Mouse (Mus musculus) large intestine, adult 2 months (tissue): ENCODE results near the gene Spry1. TPM values are rescaled to one million over a fixed set of nuclear protein-coding genes. Genes with fewer than 3 reads are reported as not detected.
A peak's percentile ranks its signal among the peaks of the same experiment; 100 is the strongest.
"Not testable (repeated sequence)": the region's sequence is repeated elsewhere in the genome, so short reads cannot be mapped to it uniquely, and the experiment has no call there.

ENCODE experiments used
- DNase-seq: peaks from one replicate; pipeline ENCODE4 v3.0.0-alpha.2; 2012; ENCODE audit warnings: low read depth, low spot score
- WGBS: fragments of 180-500 bp; shearing (Covaris S2); methylation state at CpG from one replicate; pipeline ENCODE4 v1.1.7; 2018; 5-methylcytosine and 5-hydroxymethylcytosine counted together
- polyA plus RNA-seq: library from polyadenylated mRNA; depleted of rRNA; stranded (reverse); fragments of >200 nt; gene quantifications from 2 replicates; pipeline ENCODE4 v1.2.3, GENCODE M21; 2012; rRNA removed

Spry1 gene
- 13.8 and 14.9 TPM in 2 replicates for polyA plus RNA-seq

- WGBS = under 1% methylated on average over 38 of the region's 38 CpGs
- DNase-seq = no peak
These were observed at the start of gene Spry1 for GRCm38 (mm10) chr3:37639690-37640089. Gene Spry1 (plus strand): TSS chr3:37639947.

DNA sequence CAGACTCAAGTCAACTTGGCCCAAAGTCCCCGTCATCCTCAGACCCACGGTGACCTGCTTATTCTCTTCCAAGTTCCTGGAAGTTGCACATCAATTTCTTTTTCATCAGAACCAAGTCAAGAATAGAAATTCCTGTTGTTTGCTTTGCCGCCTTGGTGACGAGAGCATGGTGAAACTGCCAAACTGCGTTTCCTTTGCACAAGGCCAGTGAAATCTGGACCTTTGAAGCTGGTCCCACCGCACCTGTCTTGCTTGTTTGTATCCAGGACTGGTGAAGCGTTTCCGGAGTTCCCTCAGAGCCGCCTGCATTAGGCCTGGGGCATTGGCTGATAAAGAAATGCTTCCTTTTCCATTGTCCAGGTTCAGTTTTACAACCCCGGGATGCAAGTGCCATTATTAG, 44.0 kb upstream of the Spry1 start:
- DNase-seq = no peak
- whole genome bisulfite sequencing = 67% methylated on average over 10 of the region's 10 CpGs

DNA sequence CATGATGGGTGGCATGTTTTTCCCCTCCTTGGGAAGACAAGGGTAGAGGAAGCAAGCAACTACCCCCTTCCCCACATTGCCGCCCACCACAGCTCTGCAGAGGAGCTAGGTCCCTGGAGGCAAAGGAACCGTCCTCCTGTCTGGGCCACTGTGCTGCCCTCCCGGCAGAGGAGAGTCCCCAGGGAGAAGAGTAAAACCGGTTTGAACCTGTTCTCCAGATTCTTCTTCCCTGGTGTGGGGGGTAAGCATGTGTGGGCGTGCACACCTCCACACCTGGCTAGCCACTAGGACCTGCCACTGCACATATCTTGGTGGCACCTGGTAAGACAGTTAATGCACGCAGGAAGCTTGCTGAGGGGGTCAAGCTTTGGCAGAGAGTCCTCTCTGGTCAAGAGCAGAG, 43.2 kb upstream of the Spry1 start:
- WGBS = 53% methylated on average over 6 of the region's 6 CpGs
- no peak for DNase-seq

GRCm38 (mm10) chr3:37597200-37597599, 42.5 kb upstream of the Spry1 start:
- no peak for DNase-seq
- 53% methylated on average over 5 of the region's 5 CpGs for WGBS

- 95% methylated on average over 14 of the region's 14 CpGs for WGBS
These were observed 40.1 kb upstream of the Spry1 start for GRCm38 (mm10) chr3:37599641-37600040.

DNA sequence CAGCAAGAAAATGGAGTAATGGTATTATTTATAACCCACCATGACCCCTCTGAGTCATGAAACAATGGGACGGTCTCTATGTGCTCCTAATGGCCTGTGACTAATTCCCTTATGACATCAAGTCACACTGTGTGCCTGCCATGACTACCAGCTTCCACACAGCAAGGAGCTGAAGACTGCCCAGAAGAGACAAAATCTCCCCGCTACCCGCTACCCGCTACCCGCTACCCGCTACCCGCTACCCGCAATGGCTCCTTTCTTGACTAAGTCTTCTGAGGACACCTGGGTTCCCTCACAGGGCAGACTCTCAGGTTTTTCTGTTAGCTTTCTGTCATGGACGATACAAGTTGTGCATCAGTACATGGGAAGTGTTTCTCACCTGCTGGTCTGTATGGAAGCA, 37.4 kb upstream of the Spry1 start:
- DNase-seq = no peak
- 98% methylated on average over 9 of the region's 9 CpGs for WGBS

More at GRCm38 (mm10) chr3:37599641-37600040, 40.1 kb upstream of the Spry1 start:
- DNase-seq = not testable (repeated sequence)

- no peak for DNase-seq
- WGBS = 82% methylated on average over 7 of the region's 7 CpGs
These were observed 36.9 kb upstream of the Spry1 start for GRCm38 (mm10) chr3:37602890-37603289.

GRCm38 (mm10) chr3:37603541-37603940, 36.2 kb upstream of the Spry1 start:
- DNase-seq = no peak
- WGBS = 72% methylated on average over 3 of the region's 3 CpGs

GRCm38 (mm10) chr3:37604976-37605875, 34.5 kb upstream of the Spry1 start:
- WGBS = 47% methylated on average over 13 of the region's 13 CpGs
- no peak for DNase-seq

GRCm38 (mm10) chr3:37605876-37606238, 33.9 kb upstream of the Spry1 start:
- WGBS = 68% methylated on average over 10 of the region's 10 CpGs
- DNase-seq = no peak

GRCm38 (mm10) chr3:37608926-37609325, 30.8 kb upstream of the Spry1 start:
- DNase-seq = no peak
- 91% methylated on average over 4 of the region's 4 CpGs for WGBS

- peak; percentile 18 for DNase-seq
- WGBS = 69% methylated on average over 2 of the region's 2 CpGs
These were observed 29.1 kb upstream of the Spry1 start for GRCm38 (mm10) chr3:37610670-37611069.

DNA sequence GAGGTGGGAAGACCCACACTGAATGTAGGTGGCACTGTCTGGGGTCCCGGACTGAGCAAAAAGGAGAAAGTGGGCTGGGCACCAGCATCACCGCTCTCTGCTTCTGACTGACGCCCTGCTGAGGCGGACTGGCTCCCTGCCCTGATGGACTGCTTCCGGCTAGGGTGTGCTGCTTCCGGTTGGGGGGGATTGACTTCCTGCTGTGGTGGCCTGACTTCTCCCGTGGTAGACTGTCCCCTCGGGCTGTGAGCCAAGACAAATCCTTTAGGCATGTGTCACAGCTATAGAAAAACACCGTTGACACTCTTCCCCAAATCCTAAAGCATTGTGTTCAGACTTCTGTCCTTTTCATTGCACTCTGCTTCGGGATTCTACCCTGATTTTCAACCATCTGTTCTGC, 26.0 kb upstream of the Spry1 start:
- no peak for DNase-seq
- WGBS = 65% methylated on average over 10 of the region's 10 CpGs

DNA sequence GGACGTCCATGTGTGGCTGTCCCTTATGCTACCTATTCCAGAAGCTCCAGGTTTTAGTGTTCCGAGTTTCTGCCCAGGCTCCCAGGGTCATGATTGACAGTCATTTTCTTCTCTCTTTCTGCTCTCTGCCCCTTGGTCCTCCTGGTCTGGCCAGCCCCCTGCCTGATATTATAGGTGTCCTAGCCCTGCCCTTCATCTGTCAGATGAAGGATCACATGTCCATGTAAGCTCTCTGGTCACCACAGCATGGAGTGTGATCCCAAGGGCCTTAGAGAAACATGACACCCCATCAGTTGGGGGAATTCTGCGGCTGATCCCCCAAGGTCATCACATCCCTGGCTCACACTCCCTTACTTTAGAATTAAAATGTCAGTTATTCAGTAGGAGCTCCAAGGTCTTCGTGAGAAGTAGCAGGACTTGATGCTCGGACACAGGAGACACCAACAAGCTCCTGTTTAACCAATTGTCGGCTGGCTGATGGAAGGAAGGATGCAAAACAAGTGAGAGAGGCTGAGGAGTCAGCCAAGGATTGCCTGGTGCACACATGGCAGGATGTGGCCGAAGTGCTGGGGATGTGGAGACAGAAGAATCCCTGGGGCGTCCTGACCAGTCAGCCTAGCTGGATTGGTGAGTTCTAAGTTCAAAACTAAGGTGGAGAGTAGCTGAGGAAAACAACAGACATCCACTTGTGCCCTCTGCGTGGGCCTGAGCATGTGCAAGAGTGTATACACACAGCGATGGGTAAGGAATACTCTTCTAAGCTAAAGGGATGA, 24.7 kb upstream of the Spry1 start:
- WGBS = 85% methylated on average over 10 of the region's 10 CpGs
- no peak for DNase-seq

GRCm38 (mm10) chr3:37616586-37617547, 22.9 kb upstream of the Spry1 start:
- DNase-seq = no peak
- 74% methylated on average over 21 of the region's 21 CpGs for WGBS

DNA sequence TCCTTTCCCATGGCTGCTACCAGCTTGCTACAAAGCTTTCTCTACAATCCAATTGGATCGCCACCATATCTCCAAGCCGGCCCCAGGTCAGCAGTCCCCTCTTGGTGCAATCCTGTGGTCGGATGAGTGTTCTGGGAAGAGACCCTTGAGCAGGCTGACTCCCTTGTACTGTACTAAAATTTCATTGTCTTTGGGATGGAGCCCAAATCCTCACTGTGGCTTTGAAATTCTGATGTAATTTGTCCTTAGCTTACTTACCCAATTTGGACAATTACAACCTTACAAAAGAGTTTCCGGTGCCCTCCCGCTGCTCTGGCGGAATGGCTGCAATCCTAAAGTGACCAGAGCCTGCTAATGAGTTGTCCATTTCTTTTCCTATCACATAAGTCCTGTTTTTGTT, 7.5 kb upstream of the Spry1 start:
- WGBS = 95% methylated on average over 6 of the region's 6 CpGs
- no peak for DNase-seq

- 92% methylated on average over 3 of the region's 3 CpGs for WGBS
- no peak for DNase-seq
These were observed 7.0 kb upstream of the Spry1 start for GRCm38 (mm10) chr3:37632751-37633150.

GRCm38 (mm10) chr3:37634648-37635047, 5.1 kb upstream of the Spry1 start:
- WGBS = 28% methylated on average over 4 of the region's 4 CpGs
- no peak for DNase-seq

- WGBS = 87% methylated on average over 4 of the region's 4 CpGs
- no peak for DNase-seq
These were observed 2.8 kb upstream of the Spry1 start for GRCm38 (mm10) chr3:37636921-37637320.
